Mouse (Mus musculus): ENCODE results near the gene Glis1.

GRCm38 (mm10) chr4:107482541-107482940 is 48.1 kb downstream of the Glis1 start:
- TF ChIP-seq GATA1 (IDR thresholded peaks at IDR 0.05; ENCODE audit: low read length) = no peak
- no peak for TF ChIP-seq TAL1 (IDR thresholded peaks at IDR 0.05; ENCODE audit: low read length)

All from erythroblast, embryonic 14.5 days (primary cell).